ENCODE assay signal across 14 mouse cellular contexts in genomic region chr15:31068127-31068526, GRCm38 (mm10).
DNase-seq lines count a peak whose midpoint lies in the region; ATAC-seq and TF ChIP-seq lines count a peak whose summit lies in the region.
"Had no signal": no experiment of that assay in that cellular context is flagged by ENCODE, and none has a peak within 500 bp of the region (broad histone marks: within the 10 kb centered on the region; RNA-seq: fewer than 3 reads in every experiment).

No protein-coding gene starts in this region.

- no peak overlapping the region for H3K9ac ChIP-seq in hindbrain, embryonic 13.5 days
- no peak overlapping the region for H3K9ac ChIP-seq in hindbrain, embryonic 12.5 days
- H3K9ac ChIP-seq in lung, embryonic 14.5 days: no peak overlapping the region
- H3K9ac ChIP-seq: intestine, embryonic 15.5 days; liver, embryonic 15.5 days had no signal

- no peak overlapping the region for H3K4me2 ChIP-seq in hindbrain, embryonic 13.5 days
- H3K4me2 ChIP-seq in hindbrain, embryonic 12.5 days (replicated peaks): no peak overlapping the region
- no peak overlapping the region for H3K4me2 ChIP-seq in lung, embryonic 14.5 days
- H3K4me2 ChIP-seq: intestine, embryonic 15.5 days; liver, embryonic 15.5 days; midbrain, embryonic 11.5 days had no signal

- H3K79me3 ChIP-seq in C2C12 (ENCODE audit: low read depth): no peaks in the 10 kb centered on the region

- H3K79me2 ChIP-seq in C2C12 (ENCODE audit: control insufficient read depth, insufficient read depth): no peaks in the 10 kb centered on the region

- 0 out of 2 replicates have a peak, but pooled peaks have one; percentile 39 for ATAC-seq in hindbrain, embryonic 13.5 days (ENCODE audit: low FRiP score)
- ATAC-seq in hindbrain, embryonic 12.5 days (ENCODE audit: low FRiP score): no peak
- no peak for ATAC-seq in lung, embryonic 14.5 days (ENCODE audit: insufficient read depth)
- ATAC-seq: intestine, embryonic 15.5 days had no signal

- H3ac ChIP-seq in C2C12 (ENCODE audit: control insufficient read depth, insufficient read length, low read depth): peak overlapping the region; percentile 40

- DNase-seq in lung, embryonic 14.5 days: peak; percentile 13
- DNase-seq in lung, postnatal 36 days: no peak
- DNase-seq in fibroblast of lung, adult 2 months (ENCODE audit: low read depth): peak; percentile 68
- no peak for DNase-seq in spleen, postnatal 14 days (ENCODE audit: low spot score in 2 of 2)
- no peak for DNase-seq in spleen, postnatal 4 days (ENCODE audit: low spot score in 2 of 2)
- DNase-seq: adrenal gland, postnatal 36 days; heart, postnatal 10 days had no signal

- H3K4me3 ChIP-seq in hindbrain, embryonic 13.5 days: no peak overlapping the region
- no peak overlapping the region for H3K4me3 ChIP-seq in hindbrain, embryonic 12.5 days
- H3K4me3 ChIP-seq in lung, embryonic 14.5 days (ENCODE audit: low read depth, low read length): no peak overlapping the region
- no peak overlapping the region for H3K4me3 ChIP-seq in C2C12 (ENCODE audit: insufficient read depth, poor library complexity, severe bottlenecking)
- H3K4me3 ChIP-seq: intestine, embryonic 15.5 days; liver, embryonic 15.5 days had no signal

- H3K36me3 ChIP-seq in hindbrain, embryonic 13.5 days: no peaks in the 10 kb centered on the region
- no peaks in the 10 kb centered on the region for H3K36me3 ChIP-seq in hindbrain, embryonic 12.5 days
- H3K36me3 ChIP-seq in lung, embryonic 14.5 days (ENCODE audit: insufficient read depth): no peaks in the 10 kb centered on the region
- no peaks in the 10 kb centered on the region for H3K36me3 ChIP-seq in C2C12 (ENCODE audit: control insufficient read depth, insufficient read depth)
- H3K36me3 ChIP-seq: intestine, embryonic 15.5 days; liver, embryonic 15.5 days had no signal

- H3K9me3 ChIP-seq in hindbrain, embryonic 13.5 days: no peaks in the 10 kb centered on the region
- H3K9me3 ChIP-seq in hindbrain, embryonic 12.5 days (replicated peaks): no peaks in the 10 kb centered on the region
- no peaks in the 10 kb centered on the region for H3K9me3 ChIP-seq in lung, embryonic 14.5 days (ENCODE audit: low read depth, low read length)
- H3K9me3 ChIP-seq: intestine, embryonic 15.5 days; liver, embryonic 15.5 days had no signal

- no peak for TF ChIP-seq CTCF in lung, embryonic 14.5 days (IDR thresholded peaks at IDR 0.05; ENCODE audit: low read depth)
- no peak for TF ChIP-seq CTCF in C2C12 (IDR thresholded peaks at IDR 0.05; ENCODE audit: control insufficient read depth, insufficient read depth, insufficient read length)

- WGBS in hindbrain, embryonic 13.5 days: 63% methylated on average over 2 of the region's 2 CpGs
- WGBS in hindbrain, embryonic 12.5 days: 69% methylated on average over 2 of the region's 2 CpGs
- WGBS in lung, embryonic 14.5 days: 53% methylated on average over 2 of the region's 2 CpGs

- H3K4me1 ChIP-seq in hindbrain, embryonic 13.5 days (replicated peaks): no peaks in the 10 kb centered on the region
- no peaks in the 10 kb centered on the region for H3K4me1 ChIP-seq in hindbrain, embryonic 12.5 days
- H3K4me1 ChIP-seq in lung, embryonic 14.5 days (ENCODE audit: insufficient read depth): no peaks in the 10 kb centered on the region
- H3K4me1 ChIP-seq: intestine, embryonic 15.5 days; liver, embryonic 15.5 days had no signal

- no peak overlapping the region for H3K27ac ChIP-seq in hindbrain, embryonic 13.5 days
- no peak overlapping the region for H3K27ac ChIP-seq in hindbrain, embryonic 12.5 days
- no peak overlapping the region for H3K27ac ChIP-seq in lung, embryonic 14.5 days (ENCODE audit: low read depth)
- H3K27ac ChIP-seq: intestine, embryonic 15.5 days; kidney, postnatal 0 days; liver, embryonic 15.5 days had no signal

- no peaks in the 10 kb centered on the region for H3K27me3 ChIP-seq in hindbrain, embryonic 13.5 days
- H3K27me3 ChIP-seq in hindbrain, embryonic 12.5 days: no peaks in the 10 kb centered on the region
- no peaks in the 10 kb centered on the region for H3K27me3 ChIP-seq in lung, embryonic 14.5 days (ENCODE audit: insufficient read depth, low read length)
- no peaks in the 10 kb centered on the region for H3K27me3 ChIP-seq in C2C12 (ENCODE audit: control insufficient read depth, insufficient read depth, insufficient read length)
- H3K27me3 ChIP-seq: intestine, embryonic 15.5 days; liver, embryonic 15.5 days had no signal

TF ChIP-seq in C2C12, 6 proteins besides CTCF, POLR2A, EP300 and RAD21:
- no peak for TF ChIP-seq MYOD1 (IDR thresholded peaks at IDR 0.05; ENCODE audit: control insufficient read depth, insufficient read length, low read depth)
- TF ChIP-seq MAX (IDR thresholded peaks at IDR 0.05): no peak
- TF ChIP-seq USF1 (IDR thresholded peaks at IDR 0.05; ENCODE audit: low read depth): no peak
- no peak for TF ChIP-seq MYOG (IDR thresholded peaks at IDR 0.05; ENCODE audit: control insufficient read depth, extremely low read depth, insufficient read length)
- no peak for TF ChIP-seq FOSL1 (IDR thresholded peaks at IDR 0.05; ENCODE audit: insufficient read depth, low read length, poor library complexity, severe bottlenecking)
- no peak for TF ChIP-seq CEBPB (IDR thresholded peaks at IDR 0.05; ENCODE audit: low read depth)

Comparison
In these comparisons a context has a peak if more than half of its experiments do, and no peak if none do; other contexts are left out.
1. DNase-seq: peak in lung, embryonic 14.5 days (single experiment) and fibroblast of lung, adult 2 months (single experiment); none in lung, postnatal 36 days (single experiment), spleen, postnatal 14 days (0 of 2) and spleen, postnatal 4 days (0 of 2).